Mouse (Mus musculus): ENCODE measurements around the gene H2al3.

H2al3 gene

DNA sequence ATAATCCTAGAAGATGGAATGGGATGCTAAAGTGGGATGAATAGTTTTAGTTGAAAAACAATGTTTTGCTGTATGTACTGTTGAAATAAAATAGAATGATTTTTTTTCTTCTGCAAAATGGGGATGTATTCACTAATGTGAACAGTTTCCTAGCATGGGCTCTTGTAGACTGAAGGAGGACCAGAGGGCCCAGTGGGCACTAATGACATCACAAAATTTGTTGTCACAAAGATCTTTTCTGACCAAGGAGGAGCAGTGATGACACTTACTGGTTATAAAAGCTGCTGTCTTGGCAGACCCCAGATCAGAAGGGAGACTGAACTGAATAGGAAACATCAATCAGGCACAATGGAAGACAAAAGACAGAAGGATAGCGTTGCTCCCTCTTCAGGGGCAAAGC lies at the start of gene H2al3:
TSS of gene H2al3 (plus strand) at position 301 of the 400 bp plus-strand sequence.
- no peak for DNase-seq (ENCODE audit: low read depth, low spot score)

DNA sequence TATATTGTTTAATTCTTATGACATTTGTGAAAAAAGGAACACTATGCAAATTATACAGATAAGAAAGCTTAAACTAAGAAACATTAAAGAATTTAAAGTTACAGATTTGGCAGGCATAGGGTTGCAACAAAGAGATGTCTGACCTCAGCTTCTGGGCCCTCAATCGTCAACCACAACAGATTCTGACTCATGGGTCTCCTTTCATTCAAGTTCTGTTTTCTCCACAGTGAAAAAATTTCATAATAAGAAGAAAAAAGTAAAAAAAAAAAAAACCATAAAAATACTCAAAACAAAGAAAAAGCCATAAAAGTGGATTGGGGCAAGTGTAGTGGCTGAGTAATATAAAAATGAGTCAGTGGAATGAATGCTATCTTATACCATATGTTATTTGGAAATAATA lies 39.4 kb upstream of the H2al3 start:
- DNase-seq (ENCODE audit: low read depth, low spot score) = no peak

DNA sequence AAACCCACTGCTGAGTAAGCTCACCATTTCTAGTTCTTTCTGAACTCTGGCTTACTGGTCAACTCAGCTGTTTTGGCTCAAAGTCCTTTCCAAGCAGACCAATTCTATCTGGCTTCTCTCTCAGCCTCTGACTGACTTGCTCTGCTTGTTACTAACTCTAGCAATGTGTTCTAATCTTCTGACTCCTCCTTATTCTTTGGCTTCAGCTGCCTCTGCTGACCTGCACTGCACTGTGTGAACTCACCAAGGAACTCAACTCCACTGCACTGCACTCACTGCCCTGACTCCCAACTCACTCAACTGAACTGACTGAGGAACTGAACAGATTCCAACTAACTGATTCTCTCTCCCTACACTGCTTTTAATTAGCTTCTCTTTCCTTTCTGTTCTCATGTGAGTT lies 37.0 kb upstream of the H2al3 start:
- DNase-seq (ENCODE audit: low read depth, low spot score) = no peak

DNA sequence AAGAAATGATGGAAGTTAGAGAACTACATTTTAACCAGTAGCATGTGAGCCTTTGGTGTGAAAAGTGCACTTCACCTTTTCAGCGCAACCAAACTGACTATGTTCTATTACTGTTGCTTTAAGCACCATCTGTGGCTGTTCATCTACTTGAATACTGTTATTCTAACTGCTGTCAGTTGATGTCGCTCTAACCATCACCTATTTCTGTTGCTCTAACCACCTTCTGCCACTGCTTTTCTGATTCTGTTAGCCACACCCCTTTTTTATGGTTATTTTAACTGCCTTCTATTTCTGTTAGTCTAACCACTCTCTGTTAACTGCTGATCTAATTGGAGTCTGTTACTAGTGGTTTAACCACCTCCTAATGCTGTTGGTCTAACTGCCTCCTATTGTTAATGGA lies 14.7 kb upstream of the H2al3 start:
- no peak for DNase-seq (ENCODE audit: low read depth, low spot score)

DNA sequence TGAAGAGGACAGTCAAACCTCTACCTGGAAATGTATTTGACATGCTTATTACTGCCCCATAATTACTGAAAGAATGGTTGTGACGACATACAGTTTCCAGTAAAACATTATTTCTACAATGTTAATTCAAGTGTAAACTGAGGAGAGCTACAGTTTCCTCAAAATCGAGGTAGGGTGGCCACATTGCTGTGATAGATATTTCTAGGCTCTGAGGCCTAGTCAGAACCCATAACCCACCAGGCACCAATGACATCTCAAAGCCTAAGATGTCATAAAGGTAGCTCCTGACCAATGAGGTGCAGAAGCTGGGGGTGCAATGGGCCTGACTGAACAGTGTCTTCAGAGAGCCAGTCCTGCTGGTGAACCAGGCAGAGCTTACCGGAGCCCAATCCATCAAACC lies 2.9 kb upstream of the H2al3 start, which contains the start of gene Hypm:
TSS of gene Hypm (plus strand) at position 301 of the 400 bp plus-strand sequence.
- DNase-seq (ENCODE audit: low read depth, low spot score) = no peak

DNA sequence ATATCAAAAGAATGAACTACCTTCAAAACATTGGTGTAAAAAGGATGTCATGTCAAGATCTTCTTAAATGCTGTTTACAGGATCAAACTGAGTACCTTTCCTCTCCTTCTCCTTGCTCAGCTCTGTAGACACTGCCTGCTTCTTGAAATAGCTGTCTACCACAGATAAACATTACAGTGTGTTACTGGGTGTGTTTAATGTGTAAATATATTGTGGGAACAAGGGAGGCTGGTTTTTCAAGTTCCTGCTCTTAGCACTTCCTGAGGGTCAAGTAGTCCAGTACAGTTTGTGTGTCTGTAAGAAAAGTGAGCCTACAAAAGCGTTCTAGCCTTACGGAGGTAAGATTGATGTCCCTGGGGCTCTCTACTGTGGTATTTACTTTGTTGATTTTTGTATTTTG lies 12.4 kb downstream of the H2al3 start:
- DNase-seq (ENCODE audit: low read depth, low spot score) = no peak

DNA sequence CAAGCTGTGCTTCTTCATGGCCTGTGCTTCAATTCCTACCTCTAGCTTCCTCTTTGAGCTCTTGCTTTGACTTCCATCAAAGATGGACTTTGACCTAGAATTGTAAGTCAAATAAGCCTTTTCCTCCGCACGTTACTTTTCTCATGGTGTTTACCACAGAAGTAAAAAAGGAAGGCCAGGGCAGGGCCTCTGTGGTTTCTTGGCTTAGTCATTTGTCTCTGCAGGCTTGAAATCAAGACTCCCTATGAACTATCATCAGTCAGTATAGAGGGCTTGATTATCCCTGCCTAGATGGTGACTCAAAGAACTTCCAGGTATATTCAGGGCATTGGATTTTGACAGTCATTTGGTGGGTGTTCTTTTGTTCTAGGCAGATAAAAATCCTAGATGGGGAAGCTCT lies 26.0 kb downstream of the H2al3 start:
- no peak for DNase-seq (ENCODE audit: low read depth, low spot score)

DNA sequence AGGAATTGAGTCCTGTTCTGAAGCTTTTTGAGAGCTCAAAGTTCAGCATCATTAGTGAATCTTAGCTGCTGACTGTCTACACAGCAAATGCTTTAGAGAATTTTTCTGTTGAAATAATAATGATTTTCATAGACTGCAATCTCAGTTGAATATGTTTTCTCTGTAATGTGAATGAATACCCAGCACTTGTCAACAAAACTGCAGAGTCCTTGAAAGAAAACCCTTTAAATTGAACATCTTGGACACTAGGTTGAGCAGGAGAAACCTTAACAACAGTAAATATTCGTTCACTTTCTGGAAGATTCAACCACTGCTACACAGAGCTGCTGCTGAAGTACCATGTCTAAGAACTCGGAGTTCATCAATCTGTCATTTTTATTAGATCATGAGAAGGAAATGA lies 35.8 kb downstream of the H2al3 start, which contains the start of gene Sytl5:
TSS of gene Sytl5 (plus strand) at position 301 of the 400 bp plus-strand sequence.
- no peak for DNase-seq (ENCODE audit: low read depth, low spot score)
